In genomic region chr5:36007649-36008048, GRCm38 (mm10) we compare ENCODE assay signal across 11 mouse cellular contexts.
DNase-seq lines count a peak whose midpoint lies in the region; ATAC-seq lines count a peak whose summit lies in the region.
"Had no signal": no experiment of that assay in that cellular context is flagged by ENCODE, and none has a peak within 500 bp of the region (broad histone marks: within the 10 kb centered on the region; RNA-seq: fewer than 3 reads in every experiment).

No protein-coding gene starts in this region.

- DNase-seq in heart, adult 11 months: peak; percentile 92
- DNase-seq in heart, postnatal 25 days (ENCODE audit: low spot score): no peak
- DNase-seq in Muller cell, postnatal 12 days (ENCODE audit: inconsistent ontology term): peak; percentile 80
- DNase-seq in cerebellum, postnatal 14 days: peak; percentile 84
- peak; percentile 32 to 39 for DNase-seq in layer of hippocampus, adult 8-10 months (ENCODE audit: low spot score in 2 of 2)
- no peak for DNase-seq in gastrocnemius, adult 8-10 months (ENCODE audit: low spot score in 2 of 2)
- DNase-seq in left cerebral cortex, adult 11 months (ENCODE audit: low spot score): no peak
- DNase-seq: gastrocnemius, postnatal 10 days; kidney, adult 11 months; right cerebral cortex, postnatal 25 days had no signal

- intact Hi-C loops in heart, postnatal 25 days (cut with DNase I): no loop called here

- no peak for ATAC-seq in granulocyte monocyte progenitor cell, adult 5-6 weeks (replicated peaks; ENCODE audit: poor library complexity, severe bottlenecking)

Comparison
In these comparisons a context has a peak if more than half of its experiments do, and no peak if none do; other contexts are left out.
1. DNase-seq: peak in heart, adult 11 months (single experiment), Muller cell, postnatal 12 days (single experiment), cerebellum, postnatal 14 days (2 of 2) and layer of hippocampus, adult 8-10 months (2 of 2); none in heart, postnatal 25 days (single experiment), gastrocnemius, adult 8-10 months (0 of 2) and left cerebral cortex, adult 11 months (single experiment).